Mouse (Mus musculus) heart, adult 10 weeks (tissue): ENCODE data around the gene Gm3250. TPM values are rescaled to one million over a fixed set of nuclear protein-coding genes. Genes with fewer than 3 reads are reported as not detected.

Experiments used
- polyA plus RNA-seq: library from polyadenylated mRNA; stranded (reverse); fragments of 350-450 nt; fragmentation: Illumina TruSeq; extraction: RNeasy Lipid Tissue Mini Kit (QIAGEN cat#74804); gene quantifications from one replicate; pipeline ENCODE4 v1.2.3, GENCODE M21; 2014; ENCODE audit warnings: low read depth, low replicate concordance

The Gm3250 gene
- not detected for polyA plus RNA-seq

GRCm38 (mm10) chr10:77782442-77782841 is at the start of gene Gm3250:
Gm3250 (minus strand) TSS chr10:77782542.

GRCm38 (mm10) chr10:77826951-77827350 is 44.6 kb upstream of the Gm3250 start, which contains the start of gene Krtap10-4:
Krtap10-4 (minus strand) TSS chr10:77827095.

GRCm38 (mm10) chr10:77814382-77814781 is 32.0 kb upstream of the Gm3250 start, which contains the start of gene Gm2696:
Gm2696 (plus strand) TSS chr10:77814682.

DNA sequence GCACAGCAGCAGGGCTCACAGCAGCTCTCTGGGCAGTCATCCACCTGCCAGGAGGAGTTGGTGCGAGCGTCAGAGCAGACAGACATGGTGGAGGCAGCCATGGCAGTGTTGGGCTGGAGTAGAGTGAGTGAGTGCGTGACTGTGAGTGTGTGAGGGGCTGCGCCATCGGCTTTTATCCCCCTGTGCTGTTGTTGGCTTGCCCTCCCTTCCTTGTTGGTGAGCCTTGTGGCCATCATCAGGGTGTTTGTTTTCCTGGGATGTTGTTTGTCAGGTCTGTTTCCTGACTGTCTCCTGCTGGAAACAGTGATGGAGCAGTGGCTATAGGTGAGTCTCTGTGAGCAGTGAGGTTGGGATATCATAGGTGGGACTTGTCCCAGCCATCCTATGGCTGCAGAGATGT is 29.4 kb upstream of the Gm3250 start, which contains the start of gene Gm9507:
TSS of gene Gm9507 (minus strand) at position 101 of the 400 bp plus-strand sequence.

DNA sequence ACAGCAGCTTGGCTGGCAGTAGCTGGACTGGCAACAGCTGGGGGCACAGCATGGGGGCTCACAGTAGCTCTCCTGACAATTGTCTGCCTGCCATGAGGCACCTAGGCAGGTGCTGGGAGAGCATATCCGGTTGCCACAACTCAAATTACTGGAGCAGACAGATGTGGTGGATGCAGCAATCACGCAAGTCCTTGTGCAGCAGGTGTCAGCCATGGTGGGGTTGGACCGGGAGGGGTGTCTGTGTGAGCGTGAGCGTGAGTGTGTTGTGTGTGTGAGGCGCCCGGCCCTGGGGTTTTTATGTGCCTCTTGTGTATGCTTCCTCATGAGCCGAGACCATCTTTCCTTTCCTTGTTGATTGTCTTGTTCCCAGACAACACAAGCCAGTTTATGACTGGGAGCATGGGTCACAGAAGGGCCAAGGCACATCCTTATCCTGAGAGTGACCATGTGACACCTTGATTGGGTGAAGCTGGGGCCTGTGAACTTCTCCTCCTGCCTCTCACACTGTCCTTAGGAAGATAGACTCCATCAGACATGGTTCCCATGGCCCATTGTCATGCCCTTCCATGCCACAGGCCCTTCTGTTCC is 16.7 kb upstream of the Gm3250 start, which contains the start of gene Gm19668:
TSS of gene Gm19668 (minus strand) at position 213 of the 588 bp plus-strand sequence.

DNA sequence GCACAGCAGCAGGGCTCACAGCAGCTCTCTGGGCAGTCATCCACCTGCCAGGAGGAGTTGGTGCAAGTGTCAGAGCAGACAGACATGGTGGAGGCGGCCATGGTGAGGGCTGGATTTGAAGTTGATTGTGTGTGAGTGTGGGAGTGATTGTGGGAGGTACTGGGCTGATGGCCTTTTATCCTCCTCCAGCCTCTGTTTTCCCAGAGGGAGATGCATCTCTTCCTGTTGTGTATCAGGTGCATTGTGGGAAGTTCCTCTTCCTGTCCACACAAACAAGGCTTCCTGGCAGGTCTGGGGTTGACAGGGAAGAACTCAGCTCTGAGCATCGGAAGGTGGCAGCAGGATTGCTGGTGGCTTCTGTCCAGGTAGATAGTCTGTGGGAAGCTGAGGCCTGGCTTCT is 12.6 kb upstream of the Gm3250 start, which contains the start of gene Gm9639:
TSS of gene Gm9639 (minus strand) at position 101 of the 400 bp plus-strand sequence.

DNA sequence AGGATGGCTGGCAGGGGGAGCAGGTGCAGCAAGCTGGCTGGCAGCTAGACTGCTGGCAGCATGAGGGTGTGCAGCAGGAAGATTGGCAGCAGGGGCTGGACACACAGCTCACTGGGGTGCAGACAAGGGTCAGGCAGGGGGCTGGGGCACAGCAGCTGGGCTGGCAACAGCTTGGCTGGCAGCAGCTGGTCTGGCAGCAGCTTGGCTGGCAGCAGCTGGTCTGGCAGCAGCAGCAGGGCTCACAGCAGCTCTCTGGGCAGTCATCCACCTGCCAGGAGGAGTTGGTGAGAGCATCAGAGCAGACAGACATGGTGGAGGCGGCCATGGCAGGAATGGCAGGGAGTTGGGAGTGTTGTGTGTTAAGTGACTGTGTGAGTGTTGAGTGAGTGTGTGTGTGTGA is 5.5 kb upstream of the Gm3250 start, which contains the start of gene Gm7137:
TSS of gene Gm7137 (minus strand) at position 325 of the 400 bp plus-strand sequence.

GRCm38 (mm10) chr10:77776844-77777243 is 5.5 kb downstream of the Gm3250 start, which contains the start of gene Gm7138:
Gm7138 (minus strand) TSS chr10:77776944.

DNA sequence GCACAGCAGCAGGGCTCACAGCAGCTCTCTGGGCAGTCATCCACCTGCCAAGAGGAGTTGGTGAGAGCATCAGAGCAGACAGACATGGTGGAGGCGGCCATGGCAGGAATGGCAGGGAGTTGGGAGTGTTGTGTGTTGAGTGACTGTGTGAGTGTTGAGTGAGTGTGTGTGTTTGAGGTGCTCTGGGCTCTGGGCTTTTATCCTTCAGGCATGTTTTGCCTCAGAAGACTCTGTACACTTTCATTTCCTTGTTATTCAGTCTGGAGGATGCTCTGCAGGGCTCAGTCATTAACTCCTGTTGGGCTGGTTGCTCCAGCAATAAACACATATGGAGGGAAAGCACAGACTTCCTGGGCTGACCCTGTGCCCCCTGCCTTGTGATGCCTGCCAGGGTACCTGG is 11.1 kb downstream of the Gm3250 start, which contains the start of gene Gm3238:
TSS of gene Gm3238 (minus strand) at position 101 of the 400 bp plus-strand sequence.

DNA sequence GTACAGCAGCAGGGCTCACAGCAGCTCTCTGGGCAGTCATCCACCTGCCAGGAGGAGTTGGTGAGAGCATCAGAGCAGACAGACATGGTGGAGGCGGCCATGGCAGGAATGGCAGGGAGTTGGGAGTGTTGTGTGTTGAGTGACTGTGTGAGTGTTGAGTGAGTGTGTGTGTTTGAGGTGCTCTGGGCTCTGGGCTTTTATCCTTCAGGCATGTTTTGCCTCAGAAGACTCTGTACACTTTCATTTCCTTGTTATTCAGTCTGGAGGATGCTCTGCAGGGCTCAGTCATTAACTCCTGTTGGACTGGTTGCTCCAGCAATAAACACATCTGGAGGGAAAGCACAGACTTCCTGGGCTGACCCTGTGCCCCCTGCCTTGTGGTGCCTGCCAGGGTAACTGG is 22.8 kb downstream of the Gm3250 start, which contains the start of gene Gm3233:
TSS of gene Gm3233 (minus strand) at position 101 of the 400 bp plus-strand sequence.

DNA sequence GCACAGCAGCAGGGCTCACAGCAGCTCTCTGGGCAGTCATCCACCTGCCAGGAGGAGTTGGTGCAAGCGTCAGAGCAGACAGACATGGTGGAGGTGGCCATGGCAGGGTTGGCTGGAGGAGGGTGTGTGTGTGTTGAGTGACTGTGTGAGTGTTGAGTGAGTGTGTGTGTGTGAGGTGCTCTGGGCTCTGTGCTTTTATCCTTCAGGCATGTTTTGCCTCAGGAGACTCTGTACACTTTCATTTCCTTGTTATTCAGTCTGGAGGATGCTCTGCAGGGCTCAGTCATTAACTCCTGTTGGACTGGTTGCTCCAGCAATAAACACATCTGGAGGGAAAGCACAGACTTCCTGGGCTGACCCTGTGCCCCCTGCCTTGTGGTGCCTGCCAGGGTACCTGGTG is 31.1 kb downstream of the Gm3250 start, which contains the start of gene Gm9736:
TSS of gene Gm9736 (minus strand) at position 101 of the 400 bp plus-strand sequence.

DNA sequence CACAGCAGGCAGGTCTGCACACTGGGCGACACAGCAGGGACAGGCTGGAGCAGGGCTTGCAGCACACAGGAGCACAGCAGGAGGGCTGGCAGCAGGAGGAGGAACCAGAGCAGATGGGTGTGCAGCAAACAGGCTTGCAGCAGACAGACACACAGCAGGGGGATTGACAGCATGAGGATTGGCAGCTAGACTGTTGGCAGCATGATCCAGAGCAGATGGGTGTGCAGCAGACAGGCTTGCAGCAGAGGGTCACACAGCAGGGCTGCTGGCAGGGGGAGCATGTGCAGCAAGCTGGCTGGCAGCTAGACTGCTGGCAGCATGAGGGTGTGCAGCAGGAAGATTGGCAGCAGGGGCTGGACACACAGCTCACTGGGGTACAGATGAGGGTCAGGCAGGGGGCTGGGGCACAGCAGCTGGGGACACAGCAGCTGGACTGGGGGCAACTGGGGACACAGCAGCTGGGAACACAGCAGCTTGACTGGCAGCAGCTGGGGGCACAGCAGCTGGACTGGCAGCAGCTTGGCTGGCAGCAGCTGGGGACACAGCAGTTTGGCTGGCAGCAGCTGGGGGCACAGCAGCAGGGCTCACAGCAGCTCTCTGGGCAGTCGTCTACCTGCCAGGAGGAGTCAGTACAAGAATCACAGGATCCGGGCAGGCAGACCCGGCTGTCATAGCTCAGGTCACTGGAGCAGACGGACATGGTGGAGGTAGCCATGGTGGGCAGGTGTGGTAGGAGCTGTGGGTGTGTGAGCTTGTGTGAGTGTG is 40.2 kb downstream of the Gm3250 start, which contains the start of gene Gm18596:
TSS of gene Gm18596 (minus strand) at position 715 of the 765 bp plus-strand sequence.

Other genes with a start within 250 kb of the Gm3250 start
- 132 TPM for gene Pttg1ip, start 200.8 kb downstream of the Gm3250 start, polyA plus RNA-seq
- 87.1 TPM for gene Sumo3, start 176.4 kb downstream of the Gm3250 start, polyA plus RNA-seq
- gene Gm49325, start 176.3 kb downstream of the Gm3250 start, polyA plus RNA-seq = not detected
- 65.2 TPM for gene Ube2g2, start 160.3 kb downstream of the Gm3250 start, polyA plus RNA-seq
- gene Tspear, start 96.0 kb downstream of the Gm3250 start, polyA plus RNA-seq = not detected
- not detected for gene Gm19402, start 91.8 kb downstream of the Gm3250 start, polyA plus RNA-seq
- gene Gm9508, start 85.3 kb downstream of the Gm3250 start, polyA plus RNA-seq = not detected
- gene Gm10272, start 75.9 kb downstream of the Gm3250 start, polyA plus RNA-seq = not detected
- gene Gm10024, start 71.1 kb downstream of the Gm3250 start, polyA plus RNA-seq = not detected
- gene Gm10142, start 66.7 kb downstream of the Gm3250 start, polyA plus RNA-seq = not detected
- gene Krtap12-1, start 61.9 kb downstream of the Gm3250 start, polyA plus RNA-seq = not detected
- not detected for gene Gm10100, start 56.1 kb downstream of the Gm3250 start, polyA plus RNA-seq
- gene Gm18596, start 39.9 kb downstream of the Gm3250 start, polyA plus RNA-seq = not detected
- not detected for gene Gm9736, start 31.2 kb downstream of the Gm3250 start, polyA plus RNA-seq
- not detected for gene Gm3233, start 22.9 kb downstream of the Gm3250 start, polyA plus RNA-seq
- not detected for gene Gm3238, start 11.2 kb downstream of the Gm3250 start, polyA plus RNA-seq
- gene Gm7138, start 5.6 kb downstream of the Gm3250 start, polyA plus RNA-seq = not detected
- gene Gm7137, start 5.7 kb upstream of the Gm3250 start, polyA plus RNA-seq = not detected
- not detected for gene Gm9639, start 12.5 kb upstream of the Gm3250 start, polyA plus RNA-seq
- gene Gm19668, start 16.6 kb upstream of the Gm3250 start, polyA plus RNA-seq = not detected
- gene Gm9507, start 29.3 kb upstream of the Gm3250 start, polyA plus RNA-seq = not detected
- not detected for gene Gm2696, start 32.1 kb upstream of the Gm3250 start, polyA plus RNA-seq
- gene Krtap10-4, start 44.6 kb upstream of the Gm3250 start, polyA plus RNA-seq = not detected
- not detected for gene Krtap10-10, start 53.4 kb upstream of the Gm3250 start, polyA plus RNA-seq
- not detected for gene Gm36176, start 64.3 kb upstream of the Gm3250 start, polyA plus RNA-seq
- gene Gm10318, start 70.3 kb upstream of the Gm3250 start, polyA plus RNA-seq = not detected
- not detected for gene Gm3285, start 79.4 kb upstream of the Gm3250 start, polyA plus RNA-seq
- gene Lrrc3, start 120.0 kb upstream of the Gm3250 start, polyA plus RNA-seq = 0.13 TPM
- gene Trpm2, start 188.0 kb upstream of the Gm3250 start, polyA plus RNA-seq = 0.55 TPM
- 14.6 TPM for gene 1810043G02Rik, start 196.0 kb upstream of the Gm3250 start, polyA plus RNA-seq
- gene Pfkl, start 227.5 kb upstream of the Gm3250 start, polyA plus RNA-seq = 73.9 TPM